Mouse (Mus musculus) macrophage (primary cell): ENCODE measurements at regions not wholly inside any gene's neighbourhood (a gene's known extent, or its start where the extent isn't known, plus 50 kb on each side); places are given as distances from the start of the nearest gene placed in this dataset.
A peak's percentile ranks its signal among the peaks of the same experiment; 100 is the strongest.

ENCODE experiments used
- H3K27ac ChIP-seq: fragments of 350-480 bp; formaldehyde crosslinking; 2 replicates; pipeline ENCODE4 v1.9.0; 2021
- H3K36me3 ChIP-seq: fragments of 350-480 bp; formaldehyde crosslinking; 2 replicates; pipeline ENCODE4 v1.9.0; 2021; ENCODE audit errors: inconsistent target
- H3K4me3 ChIP-seq: fragments of 350-480 bp; formaldehyde crosslinking; 2 replicates; pipeline ENCODE4 v1.9.0; 2021; ENCODE audit errors: inconsistent target
- H3K79me2 ChIP-seq: fragments of 350-480 bp; formaldehyde crosslinking; 2 replicates; pipeline ENCODE4 v1.9.0; 2021; ENCODE audit errors: inconsistent target
- WGBS: methylation state at CpG from one replicate; pipeline ENCODE4 v1.1.7; 2026; ENCODE audit warnings: inconsistent platforms; ENCODE audit not compliant: missing documents; 5-methylcytosine and 5-hydroxymethylcytosine counted together

GRCm38 (mm10) chr13:5787114-5787513, 74.2 kb upstream of the Klf6 start:
- Histone ChIP-seq H3K27ac (no peak overlapping the region), H3K79me2 (no peaks in the 10 kb centered on the region), H3K36me3 (no peaks in the 10 kb centered on the region), H3K4me3 (no peak overlapping the region)

- no peak overlapping the region for H3K27ac ChIP-seq
- no peaks in the 10 kb centered on the region for H3K79me2 ChIP-seq
- WGBS = 45% methylated on average over 3 of the region's 3 CpGs
- no peak overlapping the region for H3K4me3 ChIP-seq
- H3K36me3 ChIP-seq = no peaks in the 10 kb centered on the region
Observed at GRCm38 (mm10) chr13:5789302-5789701, 72.0 kb upstream of the Klf6 start.

GRCm38 (mm10) chr13:5802079-5802478, 59.2 kb upstream of the Klf6 start:
- 33% methylated on average over 7 of the region's 7 CpGs for WGBS

GRCm38 (mm10) chr13:5802826-5803225, 58.5 kb upstream of the Klf6 start:
- peak overlapping the region; percentile 100 for H3K27ac ChIP-seq
- H3K4me3 ChIP-seq = no peak overlapping the region

More at GRCm38 (mm10) chr13:5802079-5802478, 59.2 kb upstream of the Klf6 start:
- H3K36me3 ChIP-seq = no peaks in the 10 kb centered on the region
- H3K27ac ChIP-seq = peak overlapping the region; percentile 100
- no peak overlapping the region for H3K4me3 ChIP-seq
- H3K79me2 ChIP-seq = no peaks in the 10 kb centered on the region

GRCm38 (mm10) chr13:5803540-5804380, 57.5 kb upstream of the Klf6 start:
- 4% methylated on average over 6 of the region's 6 CpGs for WGBS
- peak overlapping the region; percentile 19 for H3K4me3 ChIP-seq
- H3K36me3 ChIP-seq = no peaks in the 10 kb centered on the region
- no peaks in the 10 kb centered on the region for H3K79me2 ChIP-seq
- H3K27ac ChIP-seq = peak overlapping the region; percentile 100

More at GRCm38 (mm10) chr13:5802826-5803225, 58.5 kb upstream of the Klf6 start:
- Histone ChIP-seq H3K79me2 (no peaks in the 10 kb centered on the region), H3K36me3 (no peaks in the 10 kb centered on the region)
- 17% methylated on average over 14 of the region's 14 CpGs for WGBS

- H3K36me3 ChIP-seq = no peaks in the 10 kb centered on the region
- peak overlapping the region; percentile 100 for H3K27ac ChIP-seq
- no peaks in the 10 kb centered on the region for H3K79me2 ChIP-seq
- peak overlapping the region; percentile 19 for H3K4me3 ChIP-seq
- WGBS = 2% methylated on average over 7 of the region's 7 CpGs
Observed at GRCm38 (mm10) chr13:5804381-5804941, 56.8 kb upstream of the Klf6 start.

GRCm38 (mm10) chr13:5808380-5808779, 52.9 kb upstream of the Klf6 start:
- no peaks in the 10 kb centered on the region for H3K36me3 ChIP-seq
- no peaks in the 10 kb centered on the region for H3K79me2 ChIP-seq
- no peak overlapping the region for H3K27ac ChIP-seq
- WGBS = 93% methylated on average over 2 of the region's 2 CpGs
- H3K4me3 ChIP-seq = no peak overlapping the region
